Mouse (Mus musculus): ENCODE data around the gene Pagr1a. TPM values are rescaled to one million over a fixed set of nuclear protein-coding genes. Genes with fewer than 3 reads are reported as not detected.

The Pagr1a gene
- 33.1 and 62.5 TPM in 2 replicates for polyA plus RNA-seq (2015; fragmentation: Nextera tagmentation; extraction: Ambion mirVana)

DNA sequence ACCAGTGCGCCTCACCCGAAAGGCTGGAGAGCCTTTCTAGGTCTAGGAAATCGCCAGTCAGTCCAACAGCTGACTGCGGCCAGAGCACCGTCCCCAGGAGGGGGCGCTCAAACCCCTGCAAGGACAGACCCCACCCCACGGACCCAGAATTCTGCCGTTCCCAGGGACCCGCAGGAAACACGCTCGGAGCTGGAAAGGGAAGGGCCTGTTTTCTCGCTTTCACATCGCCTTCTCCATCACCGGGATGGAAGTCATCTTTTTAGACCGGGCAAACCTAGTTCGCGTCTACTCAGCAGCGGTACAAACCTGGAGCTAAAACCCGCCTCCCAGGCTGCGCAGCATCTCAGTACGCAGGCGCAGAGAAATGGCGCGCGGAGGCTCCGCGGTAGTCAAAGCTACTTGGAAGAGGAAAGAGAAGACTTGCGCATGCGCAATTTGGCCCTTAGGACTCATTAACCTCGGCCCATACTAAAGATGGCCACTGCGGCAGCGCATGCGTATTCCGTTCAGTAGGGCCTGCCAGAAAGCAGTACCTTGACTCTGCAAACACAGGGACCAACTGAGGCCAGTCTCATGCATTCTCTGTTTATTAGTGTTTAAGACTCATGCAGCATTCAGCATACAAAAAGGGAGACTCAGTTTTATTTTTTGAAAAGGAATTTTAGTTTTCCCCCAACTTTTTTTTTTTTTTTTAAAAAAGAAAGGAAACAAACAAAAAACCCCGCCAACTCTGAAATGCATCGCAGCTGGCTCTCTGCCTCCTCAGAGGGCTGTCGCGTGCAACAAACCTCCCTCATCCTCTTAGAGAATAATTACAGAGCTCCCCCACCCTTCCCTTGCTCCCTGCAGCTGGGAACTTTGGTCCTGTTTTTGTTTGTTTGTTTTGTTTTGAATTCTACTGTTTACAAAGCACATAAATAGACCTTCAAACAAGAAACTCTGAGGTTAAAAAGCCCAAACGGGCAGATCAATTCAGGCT is at the start of gene Pagr1a:
Gene Pagr1a (minus strand): TSS at position 382 of the 979 bp plus-strand sequence.
- peak within 1 kb of the TSS; percentile 86 for H3K4me2 ChIP-seq
- H3K9me3 ChIP-seq = no peaks in the 10 kb centered on the region
- H3K4me1 ChIP-seq = peaks cover 59% of the 10 kb centered on the region
- H3K36me3 ChIP-seq = peaks cover 12% of the 10 kb centered on the region
- whole genome bisulfite sequencing = 2% methylated on average over 39 of the region's 39 CpGs
- peak within 1 kb of the TSS; percentile 98 for H3K27ac ChIP-seq
- no peaks in the 10 kb centered on the region for H3K27me3 ChIP-seq (replicated peaks)
- peak within 1 kb of the TSS; percentile 88 for H3K9ac ChIP-seq
- ATAC-seq (ENCODE audit: insufficient read depth, low FRiP score, low read depth) = peak; percentile 84
- H3K4me3 ChIP-seq (replicated peaks) = peak within 1 kb of the TSS; percentile 71

DNA sequence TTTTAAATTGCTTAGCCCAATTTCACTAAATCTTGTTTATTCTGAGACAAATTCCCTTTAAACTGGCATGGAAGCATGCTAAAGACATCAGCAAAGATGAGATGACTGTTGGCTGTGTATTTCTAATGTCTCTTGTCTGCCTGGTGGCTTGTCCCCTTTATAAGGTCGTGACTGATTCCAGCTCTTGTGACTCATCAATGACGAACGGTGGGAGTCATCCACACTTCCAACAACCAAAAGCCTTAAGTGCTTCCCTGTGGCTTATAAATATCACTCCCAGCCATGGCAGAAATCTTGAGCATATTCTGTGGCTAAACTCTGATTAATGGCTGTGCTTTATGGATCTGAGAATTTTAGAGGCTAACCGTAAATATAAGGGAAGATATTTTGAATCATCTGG is 49.2 kb upstream of the Pagr1a start:
- ATAC-seq (ENCODE audit: insufficient read depth, low FRiP score, low read depth) = no peak
- Histone ChIP-seq H3K27ac (no peak overlapping the region), H3K4me3 (replicated peaks) (no peak overlapping the region), H3K4me2 (no peak overlapping the region), H3K4me1 (no peaks in the 10 kb centered on the region), H3K27me3 (replicated peaks) (no peaks in the 10 kb centered on the region), H3K9ac (no peak overlapping the region), H3K9me3 (no peaks in the 10 kb centered on the region), H3K36me3 (no peaks in the 10 kb centered on the region)
- 65% methylated on average over 4 of the region's 4 CpGs for WGBS

DNA sequence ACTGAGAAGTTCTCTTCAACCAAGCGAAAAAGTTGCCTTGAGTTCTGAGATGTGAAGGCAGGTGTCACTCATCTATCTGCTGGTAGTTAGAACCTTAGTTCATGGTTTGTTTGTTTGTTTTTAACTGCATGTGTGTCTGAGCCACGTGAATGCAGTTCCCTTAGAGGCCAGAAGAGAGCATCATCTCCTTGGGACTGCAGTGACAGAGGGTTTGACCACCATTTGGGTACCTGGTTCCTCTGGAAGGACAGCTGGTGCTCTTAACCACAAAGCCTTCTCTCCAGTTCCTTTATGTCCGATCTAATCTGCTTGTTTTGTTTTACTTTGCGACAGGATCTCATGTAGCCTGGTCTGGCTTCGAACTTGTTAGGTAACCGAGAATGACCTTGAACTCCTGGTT is 48.4 kb upstream of the Pagr1a start:
- Histone ChIP-seq H3K36me3 (no peaks in the 10 kb centered on the region), H3K9ac (no peak overlapping the region)
- ATAC-seq (ENCODE audit: insufficient read depth, low FRiP score, low read depth) = no peak

DNA sequence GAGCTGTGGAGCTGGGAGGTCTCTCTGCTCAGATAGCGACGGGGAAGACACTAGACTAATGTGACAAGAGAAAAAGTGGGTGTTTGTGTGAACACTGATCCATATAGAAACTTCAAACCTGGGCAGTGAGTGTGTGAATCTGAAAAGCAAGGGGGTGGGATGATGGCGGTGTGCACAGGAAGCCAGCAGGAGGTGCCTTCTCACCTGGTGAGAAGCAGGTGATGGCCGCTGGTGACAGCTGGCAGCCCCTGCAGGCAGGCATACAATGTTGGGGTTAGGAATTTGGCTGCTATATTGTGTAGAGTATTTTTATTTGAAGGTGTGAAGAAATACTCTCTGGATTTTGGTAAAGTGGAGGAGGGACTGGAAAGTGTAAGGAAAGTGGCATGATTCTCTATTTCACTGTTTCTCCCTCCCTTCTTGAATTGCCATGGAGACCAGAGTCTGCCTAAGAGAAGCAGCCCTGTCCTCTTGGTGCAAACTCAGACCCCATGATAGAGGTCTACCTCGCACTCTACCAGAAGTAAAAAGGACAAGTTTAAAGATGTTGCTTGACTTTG is 38.0 kb upstream of the Pagr1a start:
- 57% methylated on average over 5 of the region's 5 CpGs for WGBS
- ATAC-seq (ENCODE audit: insufficient read depth, low FRiP score, low read depth) = no peak
- H3K27ac ChIP-seq = no peak overlapping the region
- H3K4me3 ChIP-seq (replicated peaks) = no peak overlapping the region
- no peak overlapping the region for H3K4me2 ChIP-seq
- H3K9ac ChIP-seq = no peak overlapping the region
- H3K36me3 ChIP-seq = no peaks in the 10 kb centered on the region
- H3K27me3 ChIP-seq (replicated peaks) = no peaks in the 10 kb centered on the region
- no peaks in the 10 kb centered on the region for H3K4me1 ChIP-seq
- H3K9me3 ChIP-seq = no peaks in the 10 kb centered on the region

More for the DNA sequence above, 48.4 kb upstream of the Pagr1a start:
- Histone ChIP-seq H3K4me1 (no peaks in the 10 kb centered on the region), H3K4me2 (no peak overlapping the region), H3K9me3 (no peaks in the 10 kb centered on the region), H3K27me3 (replicated peaks) (no peaks in the 10 kb centered on the region), H3K4me3 (replicated peaks) (no peak overlapping the region), H3K27ac (no peak overlapping the region)
- 85% methylated on average over 6 of the region's 6 CpGs for WGBS

DNA sequence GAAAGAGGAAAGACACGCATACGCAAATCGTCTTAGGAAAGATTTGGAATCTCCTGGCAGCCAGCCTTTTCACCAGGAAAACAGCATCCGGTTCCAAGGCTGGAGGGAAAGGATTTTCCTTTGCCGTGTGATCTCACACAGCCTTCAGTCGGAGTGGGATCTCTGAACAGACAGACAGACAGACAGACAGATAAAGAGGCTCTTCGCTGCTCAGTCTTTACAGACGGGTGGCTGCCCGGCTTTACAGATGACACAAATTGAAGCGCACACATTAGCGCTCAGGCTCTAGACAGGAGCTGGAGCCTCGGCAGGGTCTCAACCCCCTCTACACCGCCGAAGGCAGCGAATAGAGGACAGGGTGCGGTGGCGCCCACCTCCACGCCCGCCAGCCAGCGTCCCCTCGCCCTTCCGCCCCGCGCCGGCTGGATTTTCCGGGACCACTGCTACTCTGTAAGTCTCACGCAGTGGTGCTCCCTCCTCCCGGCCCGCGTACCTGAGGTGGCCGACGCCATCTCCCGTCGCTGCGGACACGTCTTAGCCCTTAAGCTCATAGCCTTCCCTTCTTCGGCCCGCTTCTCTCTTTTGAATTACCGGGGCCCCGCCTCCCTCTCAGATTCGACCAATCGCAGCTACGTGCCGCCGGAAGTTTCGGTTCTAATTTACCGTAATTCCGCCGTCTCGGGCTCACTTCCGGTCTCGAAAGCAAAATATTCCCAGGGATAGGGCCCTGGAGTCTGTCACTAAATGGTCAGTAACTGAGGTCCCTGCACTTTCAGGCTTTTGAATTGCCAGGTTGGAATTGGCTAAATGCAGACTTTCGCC is 24.9 kb upstream of the Pagr1a start, which contains the start of gene Kif22:
Gene Kif22 (minus strand): TSS at position 621 of the 822 bp plus-strand sequence.
- H3K4me1 ChIP-seq = no peaks in the 10 kb centered on the region; the same call in 1 of the 2 replicates
- H3K27me3 ChIP-seq (replicated peaks) = no peaks in the 10 kb centered on the region
- peak within 1 kb of the TSS; percentile 82 for H3K4me2 ChIP-seq
- WGBS = under 1% methylated on average over 53 of the region's 53 CpGs
- H3K27ac ChIP-seq = peak within 1 kb of the TSS; percentile 72
- no peaks in the 10 kb centered on the region for H3K9me3 ChIP-seq
- no peaks in the 10 kb centered on the region for H3K36me3 ChIP-seq
- peak within 1 kb of the TSS; percentile 96 for H3K4me3 ChIP-seq (replicated peaks)
- H3K9ac ChIP-seq = peak within 1 kb of the TSS; percentile 75
- ATAC-seq (ENCODE audit: insufficient read depth, low FRiP score, low read depth) = peak; percentile 89

DNA sequence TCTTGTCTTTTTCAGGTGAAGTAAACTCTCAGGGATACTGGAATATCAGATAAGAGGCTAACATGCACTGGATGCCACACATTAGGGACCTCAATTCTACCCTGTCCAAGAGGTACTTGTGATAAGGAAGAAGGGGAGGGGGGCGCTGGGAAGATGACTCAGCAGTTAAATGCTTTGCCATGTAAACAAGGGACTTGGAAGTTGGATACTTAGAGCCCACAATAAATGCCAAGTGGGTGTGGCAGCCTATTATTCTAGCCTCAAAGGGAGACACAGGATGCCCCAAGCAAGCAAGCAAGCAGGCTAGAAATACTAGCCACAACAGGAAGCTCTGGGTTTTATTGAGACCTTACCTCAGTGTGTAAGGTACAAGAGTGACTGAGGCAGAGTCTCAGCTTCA is 14.1 kb upstream of the Pagr1a start:
- Histone ChIP-seq H3K27ac (no peak overlapping the region), H3K9me3 (no peaks in the 10 kb centered on the region), H3K4me3 (replicated peaks) (no peak overlapping the region), H3K9ac (no peak overlapping the region), H3K4me2 (no peak overlapping the region), H3K36me3 (peaks cover 52% of the 10 kb centered on the region), H3K27me3 (replicated peaks) (no peaks in the 10 kb centered on the region), H3K4me1 (peaks cover 9% of the 10 kb centered on the region)
- ATAC-seq (ENCODE audit: insufficient read depth, low FRiP score, low read depth) = no peak
- WGBS = 81% methylated on average over 1 of the region's 1 CpGs

DNA sequence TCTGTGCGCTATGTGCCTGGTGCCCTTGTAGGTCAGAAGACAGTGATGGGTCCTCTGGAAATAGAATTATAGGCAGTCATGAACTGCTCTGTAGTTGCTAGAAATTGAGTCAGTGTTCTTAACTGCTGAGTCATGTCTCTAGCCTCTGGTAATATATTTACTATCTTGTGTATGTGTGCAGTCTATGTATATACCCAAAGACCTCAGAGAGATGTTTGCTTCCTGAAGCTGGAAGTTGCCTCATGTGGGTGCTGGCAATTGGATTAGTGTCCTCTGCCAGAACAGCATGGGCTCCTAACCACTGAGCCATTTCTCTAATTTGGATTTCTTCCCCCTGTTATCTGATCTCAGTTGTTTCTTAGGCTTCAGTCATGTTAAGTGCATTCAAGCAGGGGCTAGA is 13.0 kb upstream of the Pagr1a start:
- H3K36me3 ChIP-seq = peaks cover 43% of the 10 kb centered on the region
- H3K4me3 ChIP-seq (replicated peaks) = no peak overlapping the region

DNA sequence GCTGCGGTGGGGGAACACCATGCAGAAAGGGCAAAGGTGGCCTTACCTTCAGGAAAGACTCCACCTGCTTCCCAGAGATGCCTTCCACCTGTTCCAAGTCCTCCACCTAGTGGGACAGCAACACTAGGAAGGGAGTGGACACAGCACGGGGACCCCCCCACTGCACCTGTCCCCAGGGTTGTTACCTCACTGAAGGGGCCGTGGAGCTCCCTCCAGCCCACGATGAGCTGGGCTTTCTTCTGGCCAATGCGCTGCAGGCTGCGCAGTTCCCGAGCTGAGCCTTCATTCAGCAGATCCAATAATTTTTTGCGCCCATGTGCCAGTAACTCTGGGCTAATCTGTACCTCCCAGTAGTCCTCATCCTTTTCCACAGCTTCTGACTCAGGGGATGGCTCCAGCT is 10.7 kb upstream of the Pagr1a start:
- Histone ChIP-seq H3K27ac (peak overlapping the region; percentile 98), H3K9me3 (no peaks in the 10 kb centered on the region), H3K4me1 (peaks cover 28% of the 10 kb centered on the region), H3K27me3 (replicated peaks) (no peaks in the 10 kb centered on the region), H3K36me3 (peaks cover 37% of the 10 kb centered on the region), H3K4me2 (peak overlapping the region; percentile 87), H3K4me3 (replicated peaks) (peak overlapping the region; percentile 91), H3K9ac (peak overlapping the region; percentile 3; the same call in 1 of the 2 replicates)
- no peak for ATAC-seq (ENCODE audit: insufficient read depth, low FRiP score, low read depth)
- 50% methylated on average over 8 of the region's 8 CpGs for WGBS

More for the DNA sequence above, 13.0 kb upstream of the Pagr1a start:
- no peak for ATAC-seq (ENCODE audit: insufficient read depth, low FRiP score, low read depth)
- H3K4me2 ChIP-seq = no peak overlapping the region
- H3K9me3 ChIP-seq = no peaks in the 10 kb centered on the region
- no peak overlapping the region for H3K27ac ChIP-seq
- no peak overlapping the region for H3K9ac ChIP-seq
- peaks cover 9% of the 10 kb centered on the region for H3K4me1 ChIP-seq
- no peaks in the 10 kb centered on the region for H3K27me3 ChIP-seq (replicated peaks)
- WGBS = 95% methylated on average over 1 of the region's 1 CpGs

DNA sequence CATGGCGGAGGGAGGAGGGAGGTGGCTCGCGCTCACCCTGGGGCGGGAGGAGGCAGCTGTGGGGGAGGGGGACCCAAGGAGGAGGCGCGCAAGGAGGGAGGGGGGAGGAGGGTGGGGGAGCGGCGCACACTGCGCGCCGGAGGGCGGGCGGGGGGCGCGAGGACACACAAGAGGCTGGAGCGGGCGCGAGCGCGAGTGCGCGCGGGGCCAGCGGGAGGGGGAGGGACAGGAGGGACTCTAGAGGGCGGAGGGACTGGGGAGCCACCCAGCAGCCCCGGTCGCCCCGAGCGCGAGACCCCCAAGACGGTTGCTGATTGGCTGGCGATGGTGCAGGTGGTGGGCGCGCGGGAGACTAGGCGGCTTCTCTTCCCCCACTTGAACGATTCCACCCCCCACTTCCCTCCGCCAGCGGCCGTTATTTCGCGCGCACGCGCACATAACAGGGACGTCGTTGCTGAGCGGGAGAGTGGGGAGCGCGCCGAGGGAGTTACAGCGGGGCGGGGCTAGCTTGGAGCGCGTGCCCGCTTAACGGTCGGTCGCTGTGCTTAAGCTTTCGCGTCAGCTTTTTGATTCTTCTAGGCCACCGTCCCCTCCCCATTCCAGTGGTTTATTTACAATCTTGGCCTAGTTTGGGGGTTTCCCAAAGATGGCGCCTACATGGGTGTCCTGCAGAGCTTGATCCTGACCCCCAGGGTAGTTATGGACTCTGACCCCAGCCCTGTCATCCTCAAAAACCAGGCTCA is 10.0 kb upstream of the Pagr1a start, which contains the start of gene Maz:
Gene Maz (minus strand): TSS at position 54 of the 743 bp plus-strand sequence.
- WGBS = under 1% methylated on average over 59 of the region's 63 CpGs
- peak within 1 kb of the TSS; percentile 87 for H3K4me2 ChIP-seq
- H3K4me3 ChIP-seq (replicated peaks) = peak within 1 kb of the TSS; percentile 91
- peak within 1 kb of the TSS; percentile 98 for H3K27ac ChIP-seq
- H3K9ac ChIP-seq = peak within 1 kb of the TSS; percentile 97
- ATAC-seq (ENCODE audit: insufficient read depth, low FRiP score, low read depth) = peak; percentile 89
- H3K4me1 ChIP-seq = peaks cover 35% of the 10 kb centered on the region
- H3K27me3 ChIP-seq (replicated peaks) = no peaks in the 10 kb centered on the region
- peaks cover 36% of the 10 kb centered on the region for H3K36me3 ChIP-seq
- no peaks in the 10 kb centered on the region for H3K9me3 ChIP-seq

DNA sequence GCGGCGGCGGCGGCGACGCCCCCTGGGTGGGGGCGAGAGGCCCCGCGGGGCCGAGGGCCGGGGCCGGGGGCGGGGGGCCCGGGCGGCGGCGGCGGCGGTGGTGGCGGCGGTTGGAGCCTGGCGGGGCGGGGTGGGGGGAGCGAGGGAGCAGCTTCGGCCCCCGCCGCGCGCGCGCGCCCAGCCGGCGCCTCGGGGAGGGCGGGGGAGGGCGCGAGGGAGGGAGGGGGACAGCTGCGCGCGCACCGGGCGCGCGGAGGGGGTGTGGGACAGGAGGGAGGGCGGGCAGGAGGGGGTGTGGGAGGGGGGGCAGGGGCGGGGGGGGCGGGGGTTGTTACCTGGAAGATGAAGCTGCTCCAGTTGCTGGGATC is 9.4 kb upstream of the Pagr1a start:
- peak overlapping the region; percentile 98 for H3K27ac ChIP-seq
- H3K36me3 ChIP-seq = peaks cover 34% of the 10 kb centered on the region
- H3K4me2 ChIP-seq = peak overlapping the region; percentile 87
- no peaks in the 10 kb centered on the region for H3K27me3 ChIP-seq (replicated peaks)
- peak overlapping the region; percentile 91 for H3K4me3 ChIP-seq (replicated peaks)
- ATAC-seq (ENCODE audit: insufficient read depth, low FRiP score, low read depth) = no peak; the same call in 1 of the 2 replicates
- peaks cover 40% of the 10 kb centered on the region for H3K4me1 ChIP-seq
- H3K9me3 ChIP-seq = no peaks in the 10 kb centered on the region
- H3K9ac ChIP-seq = peak overlapping the region; percentile 97
- no CpG with 5 or more reads among the region's 48 CpGs for WGBS

DNA sequence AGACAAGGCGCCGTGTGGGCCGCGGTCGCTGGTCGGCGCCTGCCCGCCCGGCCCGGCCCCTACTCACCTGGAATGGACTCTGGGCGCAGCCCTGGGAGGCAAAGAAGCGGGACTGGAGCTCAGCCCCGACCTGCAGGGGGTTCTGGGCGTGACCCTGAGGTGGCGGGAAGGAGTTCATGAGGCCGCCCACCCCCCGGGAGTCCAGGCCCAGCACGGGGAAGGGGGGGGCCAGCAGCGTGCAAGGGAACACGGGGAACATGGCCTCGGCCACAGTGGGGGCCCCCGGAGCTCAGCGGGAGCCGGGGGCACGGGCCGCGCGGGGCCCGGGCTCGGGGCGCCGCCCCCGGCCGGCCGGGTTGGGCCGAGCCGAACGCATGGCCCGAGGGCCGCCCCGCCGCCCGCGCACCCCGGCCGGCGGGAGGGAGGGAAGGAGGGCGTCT is 9.0 kb upstream of the Pagr1a start:
- Histone ChIP-seq H3K4me2 (peak overlapping the region; percentile 87), H3K9me3 (no peaks in the 10 kb centered on the region), H3K9ac (peak overlapping the region; percentile 97), H3K36me3 (peaks cover 30% of the 10 kb centered on the region), H3K27me3 (replicated peaks) (no peaks in the 10 kb centered on the region), H3K4me3 (replicated peaks) (peak overlapping the region; percentile 91), H3K27ac (peak overlapping the region; percentile 98), H3K4me1 (peaks cover 44% of the 10 kb centered on the region)
- peak; percentile 12 for ATAC-seq (ENCODE audit: insufficient read depth, low FRiP score, low read depth)
- WGBS = under 1% methylated on average over 39 of the region's 48 CpGs
